Mouse (Mus musculus): ENCODE measurements around the gene Tmem268. TPM values are rescaled to one million over a fixed set of nuclear protein-coding genes. Genes with fewer than 3 reads are reported as not detected.

Tmem268 gene
- polyA plus RNA-seq (2012; rRNA removed) = 3.5 and 5.1 TPM in 2 replicates
- 7.8 and 7.9 TPM in 2 replicates for polyA plus RNA-seq (2014; fragmentation: Nextera tagmentation; extraction: Ambion mirVana)

GRCm38 (mm10) chr4:63558407-63559081 lies at the start of gene Tmem268:
Gene Tmem268 (plus strand): TSS chr4:63558781.
- TF ChIP-seq EP300 (IDR thresholded peaks at IDR 0.05; ENCODE audit: low read depth) (no peak), CTCF (IDR thresholded peaks at IDR 0.05; ENCODE audit: low read depth) (peak; percentile 37)
- DNase-seq (ENCODE audit: low read depth in 3 of 3, low spot score in 3 of 3) (peak in 2 of 3 experiments; percentile 40 to 41), ATAC-seq (ENCODE audit: insufficient read depth) (peak; percentile 86)
- H3K27me3 ChIP-seq (ENCODE audit: control insufficient read depth, insufficient read depth, low read length) = no peaks in the 10 kb centered on the region
- peak within 1 kb of the TSS; percentile 77 to 80 for H3K4me3 ChIP-seq (ENCODE audit: insufficient read depth in 1 of 2, low read depth in 2 of 2, low read length in 2 of 2)
- no peaks in the 10 kb centered on the region for H3K9me3 ChIP-seq (ENCODE audit: control insufficient read depth, low read length)
- peak within 1 kb of the TSS; percentile 80 for H3K9ac ChIP-seq (replicated peaks)
- peaks cover 7 to 34% of the 10 kb centered on the region in 2 experiments for H3K4me1 ChIP-seq (replicated peaks; ENCODE audit: control insufficient read depth in 2 of 2, insufficient read depth in 2 of 2, low read length in 1 of 2)
- H3K27ac ChIP-seq = no peak within 1 kb of the TSS; the same call in 1 of the 2 replicates
- no peaks in the 10 kb centered on the region for H3K36me3 ChIP-seq (replicated peaks; ENCODE audit: control insufficient read depth, insufficient read depth, low read depth)
- H3K4me2 ChIP-seq (ENCODE audit: low read depth) = peak within 1 kb of the TSS; percentile 90
- WGBS (ENCODE audit: insufficient replicate concordance) = 2% methylated on average over 66 of the region's 81 CpGs

GRCm38 (mm10) chr4:63512921-63513320 lies 45.7 kb upstream of the Tmem268 start:
- no peak for DNase-seq (ENCODE audit: low read depth in 3 of 3, low spot score in 3 of 3)
- Histone ChIP-seq H3K9me3 (ENCODE audit: control insufficient read depth, low read length) (no peaks in the 10 kb centered on the region), H3K4me3 (ENCODE audit: insufficient read depth in 1 of 2, low read depth in 2 of 2, low read length in 2 of 2) (no peak overlapping the region), H3K4me2 (ENCODE audit: low read depth) (no peak overlapping the region), H3K36me3 (replicated peaks; ENCODE audit: control insufficient read depth, insufficient read depth, low read depth) (no peaks in the 10 kb centered on the region), H3K27me3 (ENCODE audit: control insufficient read depth, insufficient read depth, low read length) (no peaks in the 10 kb centered on the region; the same call in 1 of the 2 replicates), H3K9ac (replicated peaks) (no peak overlapping the region), H3K27ac (no peak overlapping the region), H3K4me1 (replicated peaks; ENCODE audit: control insufficient read depth in 2 of 2, insufficient read depth in 2 of 2, low read length in 1 of 2) (no peaks in the 10 kb centered on the region)
- no peak for ATAC-seq (ENCODE audit: insufficient read depth)
- 53% methylated on average over 2 of the region's 2 CpGs for WGBS (ENCODE audit: insufficient replicate concordance)
- TF ChIP-seq EP300 (IDR thresholded peaks at IDR 0.05; ENCODE audit: low read depth) (no peak), CTCF (IDR thresholded peaks at IDR 0.05; ENCODE audit: low read depth) (no peak)

- no peak for ATAC-seq (ENCODE audit: insufficient read depth)
Measured at GRCm38 (mm10) chr4:63514454-63514984, 44.1 kb upstream of the Tmem268 start.

DNA sequence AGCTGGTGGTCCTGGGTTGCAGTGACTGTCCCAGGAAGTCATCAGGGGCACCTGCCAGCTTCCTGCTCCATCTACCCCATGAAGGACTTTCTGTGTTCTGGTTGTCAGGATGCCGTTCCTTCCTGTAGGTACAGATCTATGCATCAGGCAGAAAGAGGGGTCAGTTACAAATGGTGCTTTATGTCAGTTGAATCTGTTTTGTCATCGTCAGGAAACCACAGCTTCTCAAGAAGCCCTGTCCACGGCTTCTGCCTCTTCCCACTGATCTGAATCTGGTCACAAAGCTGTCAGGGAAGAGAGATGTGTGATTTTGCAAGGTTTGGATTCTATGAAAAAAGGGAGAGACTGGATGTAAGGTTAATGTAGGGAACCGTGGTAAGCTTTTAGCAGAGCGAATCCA lies 43.6 kb upstream of the Tmem268 start:
- Histone ChIP-seq H3K27me3 (ENCODE audit: control insufficient read depth, insufficient read depth, low read length) (no peaks in the 10 kb centered on the region; the same call in 1 of the 2 replicates), H3K4me3 (ENCODE audit: insufficient read depth in 1 of 2, low read depth in 2 of 2, low read length in 2 of 2) (no peak overlapping the region), H3K27ac (no peak overlapping the region), H3K36me3 (replicated peaks; ENCODE audit: control insufficient read depth, insufficient read depth, low read depth) (no peaks in the 10 kb centered on the region), H3K4me2 (ENCODE audit: low read depth) (no peak overlapping the region), H3K4me1 (replicated peaks; ENCODE audit: control insufficient read depth in 2 of 2, insufficient read depth in 2 of 2, low read length in 1 of 2) (no peaks in the 10 kb centered on the region), H3K9me3 (ENCODE audit: control insufficient read depth, low read length) (no peaks in the 10 kb centered on the region), H3K9ac (replicated peaks) (no peak overlapping the region)
- TF ChIP-seq CTCF (IDR thresholded peaks at IDR 0.05; ENCODE audit: low read depth) = no peak
- TF ChIP-seq EP300 (IDR thresholded peaks at IDR 0.05; ENCODE audit: low read depth) = no peak
- ATAC-seq (ENCODE audit: insufficient read depth) (no peak), DNase-seq (ENCODE audit: low read depth in 3 of 3, low spot score in 3 of 3) (no peak)
- WGBS (ENCODE audit: insufficient replicate concordance) = 26% methylated on average over 5 of the region's 5 CpGs

More at GRCm38 (mm10) chr4:63514454-63514984, 44.1 kb upstream of the Tmem268 start:
- Histone ChIP-seq H3K9me3 (ENCODE audit: control insufficient read depth, low read length) (no peaks in the 10 kb centered on the region), H3K4me3 (ENCODE audit: insufficient read depth in 1 of 2, low read depth in 2 of 2, low read length in 2 of 2) (no peak overlapping the region), H3K27me3 (ENCODE audit: control insufficient read depth, insufficient read depth, low read length) (no peaks in the 10 kb centered on the region; the same call in 1 of the 2 replicates), H3K36me3 (replicated peaks; ENCODE audit: control insufficient read depth, insufficient read depth, low read depth) (no peaks in the 10 kb centered on the region), H3K27ac (no peak overlapping the region), H3K4me2 (ENCODE audit: low read depth) (no peak overlapping the region), H3K9ac (replicated peaks) (no peak overlapping the region), H3K4me1 (replicated peaks; ENCODE audit: control insufficient read depth in 2 of 2, insufficient read depth in 2 of 2, low read length in 1 of 2) (no peaks in the 10 kb centered on the region)
- DNase-seq (ENCODE audit: low read depth in 3 of 3, low spot score in 3 of 3) = no peak
- TF ChIP-seq CTCF (IDR thresholded peaks at IDR 0.05; ENCODE audit: low read depth) (no peak), EP300 (IDR thresholded peaks at IDR 0.05; ENCODE audit: low read depth) (no peak)
- WGBS (ENCODE audit: insufficient replicate concordance) = 45% methylated on average over 4 of the region's 4 CpGs

GRCm38 (mm10) chr4:63521813-63522419 lies 36.7 kb upstream of the Tmem268 start:
- Histone ChIP-seq H3K9me3 (ENCODE audit: control insufficient read depth, low read length) (no peaks in the 10 kb centered on the region), H3K4me1 (replicated peaks; ENCODE audit: control insufficient read depth in 2 of 2, insufficient read depth in 2 of 2, low read length in 1 of 2) (no peaks in the 10 kb centered on the region), H3K27me3 (ENCODE audit: control insufficient read depth, insufficient read depth, low read length) (no peaks in the 10 kb centered on the region), H3K9ac (replicated peaks) (no peak overlapping the region), H3K27ac (no peak overlapping the region), H3K36me3 (replicated peaks; ENCODE audit: control insufficient read depth, insufficient read depth, low read depth) (no peaks in the 10 kb centered on the region), H3K4me3 (ENCODE audit: insufficient read depth in 1 of 2, low read depth in 2 of 2, low read length in 2 of 2) (no peak overlapping the region), H3K4me2 (ENCODE audit: low read depth) (no peak overlapping the region)
- TF ChIP-seq EP300 (IDR thresholded peaks at IDR 0.05; ENCODE audit: low read depth) (no peak), CTCF (IDR thresholded peaks at IDR 0.05; ENCODE audit: low read depth) (no peak)
- 55% methylated on average over 2 of the region's 2 CpGs for whole genome bisulfite sequencing (ENCODE audit: insufficient replicate concordance)
- ATAC-seq (ENCODE audit: insufficient read depth) = no peak
- no peak for DNase-seq (ENCODE audit: low read depth in 3 of 3, low spot score in 3 of 3)

Data from liver, embryonic 14.5 days (tissue).